Mouse (Mus musculus) liver, adult (tissue): ENCODE results near the gene Tex47.

Experiments used
- GATA4 ChIP-seq: IDR thresholded peaks from 2 replicates; pipeline ENCODE4 v1.6.1; 2014; ENCODE audit warnings: mild to moderate bottlenecking, low read length; ENCODE audit not compliant: insufficient replicate concordance

Gene Tex47

DNA sequence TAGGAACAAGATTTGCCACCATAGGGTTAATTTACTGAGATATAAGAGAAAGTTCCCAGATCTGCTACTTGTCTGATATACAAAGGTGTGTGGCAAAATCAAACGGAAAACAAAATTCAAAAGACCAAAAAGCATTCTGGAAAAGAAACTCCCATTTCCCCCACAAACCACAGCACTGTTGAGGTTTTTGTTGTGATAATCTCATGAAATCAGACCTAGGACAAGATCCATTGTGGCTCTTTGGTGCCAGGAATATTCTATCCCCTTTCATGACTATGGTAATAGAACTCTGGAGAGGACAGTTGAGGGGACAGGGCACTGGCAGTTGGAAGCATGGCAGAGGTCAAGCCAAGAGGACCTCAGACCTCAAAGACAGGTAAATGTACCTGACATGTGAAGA is at the start of gene Tex47:
Tex47 (plus strand) TSS at position 301 of the 400 bp plus-strand sequence.
- no peak for TF ChIP-seq GATA4

DNA sequence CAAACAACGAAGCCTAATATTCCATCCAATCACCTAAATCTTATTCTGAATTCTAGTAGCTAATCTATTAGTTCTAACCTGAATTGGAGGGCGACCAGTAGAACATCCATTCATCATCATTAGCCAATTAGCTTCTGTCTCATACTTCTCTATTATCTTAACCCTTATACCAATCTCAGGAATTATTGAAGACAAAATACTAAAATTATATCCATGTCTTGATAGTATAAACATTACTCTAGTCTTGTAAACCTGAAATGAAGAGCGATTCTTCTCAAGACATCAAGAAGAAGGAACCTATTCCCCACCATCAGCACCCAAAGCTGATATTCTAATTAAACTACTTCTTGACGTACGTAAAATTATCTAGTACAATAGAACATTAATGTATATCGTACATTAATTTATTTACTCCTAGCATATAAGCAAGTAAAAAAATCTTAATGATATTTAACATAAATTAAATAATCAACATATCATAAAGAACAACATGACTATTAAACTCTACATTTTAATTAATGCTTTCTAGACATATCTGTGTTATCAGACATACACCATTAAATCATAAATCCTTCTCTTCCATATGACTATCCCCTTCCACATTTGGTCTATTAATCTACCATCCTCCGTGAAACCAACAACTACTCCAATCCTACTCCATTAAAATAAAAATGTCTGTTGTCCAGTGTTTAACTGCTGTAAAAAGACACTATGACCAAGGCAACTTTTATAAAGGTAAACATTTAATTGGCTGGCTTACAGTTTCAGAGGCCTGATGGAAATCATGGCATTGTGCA is 27.1 kb upstream of the Tex47 start:
- TF ChIP-seq GATA4: no peak

DNA sequence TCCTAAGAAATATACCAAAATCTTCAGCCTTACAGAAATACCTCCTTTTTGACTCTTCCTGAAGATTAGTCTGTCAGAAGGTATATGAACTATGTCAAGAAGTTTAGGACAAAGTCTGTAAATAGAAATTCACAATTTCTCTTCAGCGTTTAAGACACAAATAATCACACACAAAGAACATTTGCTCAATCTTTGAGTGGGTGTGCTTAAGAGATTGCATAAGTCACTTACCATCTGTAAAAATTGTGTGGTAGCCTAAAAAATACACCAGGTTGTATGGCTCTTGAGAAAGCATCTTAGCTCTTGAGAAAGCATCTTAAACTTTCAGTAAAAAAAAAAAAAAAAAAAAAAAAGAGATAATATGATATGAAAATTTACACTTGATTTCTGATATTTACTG is 19.6 kb upstream of the Tex47 start:
- TF ChIP-seq GATA4: no peak

DNA sequence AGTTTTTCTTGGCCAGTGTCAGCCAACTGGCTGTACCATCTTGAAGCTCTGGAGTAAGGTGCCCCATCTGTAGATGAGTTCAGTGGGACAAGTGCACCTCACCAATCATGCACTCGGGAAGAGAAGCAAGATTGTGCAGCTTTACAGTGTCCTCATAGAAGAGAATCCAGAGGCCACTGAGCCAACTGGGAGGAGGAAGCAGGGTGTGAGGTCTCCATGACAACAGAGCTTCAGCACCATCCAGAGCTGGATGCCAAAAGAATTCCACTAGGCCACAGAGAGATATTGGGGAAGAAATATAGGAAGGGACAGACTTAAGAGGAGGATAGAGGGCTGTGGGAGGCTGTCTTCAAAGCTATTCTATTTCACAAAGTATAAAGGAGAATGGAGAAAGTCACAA is 950 bp upstream of the Tex47 start:
- TF ChIP-seq GATA4: no peak

DNA sequence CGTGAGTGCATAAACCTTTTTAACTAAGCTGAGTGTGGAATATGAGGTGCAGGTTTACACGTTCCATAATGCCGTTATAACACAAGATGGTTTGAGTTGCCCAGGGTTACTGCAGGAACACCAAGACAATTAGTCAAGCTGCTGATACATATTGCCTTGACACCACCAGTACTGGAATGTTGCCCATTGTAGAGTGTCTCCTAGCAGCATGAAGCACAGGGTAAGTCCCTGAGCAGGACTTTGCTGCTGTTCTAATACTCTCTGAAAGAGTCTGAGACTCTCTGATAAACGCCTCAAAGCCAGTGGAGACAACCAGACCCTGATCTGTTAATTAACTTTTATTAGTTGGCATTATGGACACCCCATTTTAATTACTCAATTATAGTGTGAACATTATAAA is 21.7 kb downstream of the Tex47 start:
- no peak for TF ChIP-seq GATA4

DNA sequence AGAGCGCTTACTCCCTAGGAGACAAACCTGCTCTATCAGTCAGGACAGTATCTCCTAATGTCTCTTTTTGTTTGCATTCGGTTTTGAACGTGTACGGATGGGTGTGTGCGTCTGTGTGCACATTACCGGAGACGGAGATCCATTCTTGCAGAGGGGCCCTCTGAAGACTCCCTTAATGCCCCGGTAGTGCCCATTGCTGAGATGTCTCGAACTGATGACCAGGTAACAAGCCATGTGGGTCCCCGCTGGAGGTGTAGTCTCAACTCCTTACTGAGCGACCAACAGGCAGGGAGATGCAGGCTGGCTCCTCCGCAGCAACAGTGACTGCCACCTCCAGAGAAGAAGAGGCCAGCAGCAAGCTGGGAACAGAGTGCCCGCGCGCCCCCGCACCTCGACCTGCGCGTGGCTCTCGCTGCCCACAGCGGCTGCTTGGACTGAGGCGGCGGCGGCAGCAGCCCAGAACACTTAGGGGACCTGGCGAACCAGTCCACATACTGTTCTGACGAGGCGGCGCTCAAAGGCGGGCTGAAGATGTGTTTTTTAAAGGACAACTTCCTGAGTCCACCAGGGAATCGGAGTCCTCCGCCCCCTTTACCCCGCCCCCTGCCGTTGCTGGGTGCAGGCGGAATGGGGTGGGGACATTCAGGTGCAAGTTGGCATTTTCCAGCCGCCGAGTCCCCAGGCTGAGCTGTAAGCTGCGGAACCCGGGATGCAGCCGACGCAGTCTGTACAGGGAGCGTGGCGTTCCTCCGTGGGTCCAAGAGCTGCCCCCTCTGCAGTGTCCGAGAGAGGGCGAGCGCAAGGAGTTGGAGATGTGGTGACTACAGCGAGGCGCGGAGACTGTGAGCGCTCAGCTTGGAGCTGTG is 40.5 kb downstream of the Tex47 start, which contains the start of gene Zfp804b:
Zfp804b (minus strand) TSS at position 612 of the 866 bp plus-strand sequence.
- no peak for TF ChIP-seq GATA4

DNA sequence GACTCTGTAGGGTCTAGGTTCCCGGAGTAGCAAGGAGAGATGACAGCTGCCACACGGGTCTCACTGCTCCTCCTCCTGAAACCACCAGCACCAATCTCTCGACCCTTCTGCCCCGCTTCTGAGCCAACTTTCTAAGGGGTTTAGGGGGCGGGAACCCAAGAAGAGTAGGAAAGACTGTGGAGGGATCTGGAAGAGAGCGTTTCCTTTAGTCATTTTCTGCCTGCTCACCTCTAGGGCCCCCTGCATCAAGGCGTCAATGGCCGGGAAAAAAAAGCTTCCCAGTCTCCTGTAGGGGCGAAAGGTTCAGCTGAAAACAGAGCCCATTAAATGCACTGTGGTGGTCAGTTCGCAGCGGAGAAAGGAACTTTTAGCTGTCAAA is 41.1 kb downstream of the Tex47 start:
- no peak for TF ChIP-seq GATA4
